Mouse (Mus musculus): ENCODE results near the gene Cdc42ep4.

Gene Cdc42ep4

DNA sequence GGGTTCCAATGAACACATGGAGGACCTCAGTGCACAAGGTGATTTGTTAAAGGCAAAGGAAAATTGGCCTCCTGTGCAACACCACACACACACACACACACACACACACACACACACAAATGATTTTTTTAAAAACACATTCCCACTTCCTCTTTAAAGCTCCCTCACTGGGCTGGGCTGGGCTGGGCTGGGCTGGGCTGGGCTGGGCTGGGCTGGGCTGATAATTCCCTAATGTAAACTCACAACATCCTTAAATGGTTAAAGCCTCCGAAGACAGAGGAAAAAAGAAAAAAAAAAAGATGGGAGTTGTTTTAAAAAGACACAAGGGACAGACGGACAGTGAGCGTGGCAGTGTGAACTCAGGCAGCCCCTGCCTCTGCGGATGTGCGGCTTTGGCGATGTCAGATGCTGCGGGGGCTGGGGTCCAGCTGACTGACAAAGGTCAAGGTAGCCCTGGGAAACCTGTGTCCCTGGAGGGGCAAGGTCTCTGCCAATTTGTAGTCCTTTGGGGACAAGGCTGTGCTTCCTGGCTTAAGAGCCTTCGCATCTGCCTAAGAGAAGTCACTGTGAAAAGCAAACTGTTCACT is 26.3 kb upstream of the Cdc42ep4 start:
- DNase-seq (ENCODE audit: low spot score in 2 of 2), result no peak

DNA sequence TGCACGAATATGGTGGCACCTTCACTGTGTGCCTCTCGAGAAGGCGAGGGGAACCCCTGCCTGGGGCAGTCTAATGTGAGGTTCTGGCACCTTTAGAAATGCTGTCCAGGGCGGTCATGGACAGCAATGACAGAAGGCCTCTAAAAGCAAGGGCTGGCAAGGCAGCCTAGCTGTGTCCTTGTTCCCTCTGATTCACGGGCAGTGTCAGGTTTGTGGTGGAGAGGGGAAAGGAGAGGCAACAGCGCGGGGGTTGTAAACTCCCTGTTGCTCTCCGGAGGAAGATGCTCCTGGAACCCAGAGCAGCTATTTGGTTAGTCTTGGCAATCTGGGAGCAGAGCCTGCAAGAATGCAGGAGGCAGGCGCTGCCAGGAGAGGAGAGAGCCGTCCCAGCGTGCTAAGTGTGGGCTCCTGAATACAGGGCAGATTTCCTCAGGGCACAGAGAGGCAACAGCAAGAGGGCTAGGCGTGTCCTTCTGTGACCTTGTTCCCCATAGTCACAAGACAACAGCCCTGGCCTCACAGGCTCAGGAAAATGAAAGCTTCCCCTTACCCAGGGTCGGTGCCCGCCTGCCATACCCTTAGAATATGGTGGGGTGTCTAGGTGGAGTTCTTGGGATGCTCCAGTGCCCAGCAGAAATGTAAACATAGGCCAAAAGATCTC is 25.3 kb upstream of the Cdc42ep4 start:
- no peak for DNase-seq (ENCODE audit: low spot score in 2 of 2)

DNA sequence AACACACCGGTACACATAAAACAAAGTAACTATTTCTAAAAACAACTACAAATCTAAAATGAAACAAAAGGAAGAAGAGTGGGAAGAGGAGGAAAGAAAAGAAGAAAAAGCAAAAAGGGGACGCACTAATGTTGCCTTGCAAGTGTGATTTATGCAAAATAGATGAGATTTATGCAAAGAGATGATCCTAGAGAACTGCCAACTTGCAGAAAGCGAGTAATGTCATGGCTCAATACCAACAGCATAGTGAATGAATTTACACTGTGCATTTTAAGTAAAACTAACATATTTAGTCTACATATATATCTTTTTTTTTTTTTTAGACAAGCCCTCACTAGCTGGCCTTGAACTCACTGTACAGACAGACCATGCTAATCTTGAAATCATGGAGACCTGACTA is 23.1 kb upstream of the Cdc42ep4 start:
- DNase-seq (ENCODE audit: low spot score in 2 of 2), result no peak

DNA sequence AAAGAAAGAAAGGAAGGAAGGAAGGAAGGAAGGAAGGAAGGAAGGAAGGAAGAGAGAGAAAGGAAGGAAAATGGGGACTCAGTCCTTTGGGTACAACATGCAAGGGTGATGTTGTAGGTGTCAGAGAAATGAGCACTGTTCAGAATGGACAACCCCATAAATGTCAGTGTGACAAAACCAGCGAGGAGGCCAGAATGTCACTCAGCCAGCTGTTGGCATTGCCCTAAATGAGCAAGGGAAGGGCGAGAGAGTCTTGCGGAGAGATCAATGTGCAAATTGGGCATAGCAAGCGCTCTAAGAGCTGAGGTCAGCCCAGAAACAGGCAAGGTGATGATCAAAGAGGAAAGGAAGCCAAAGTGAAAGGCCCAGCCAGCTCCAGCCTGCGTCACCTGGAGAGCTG is 21.5 kb upstream of the Cdc42ep4 start:
- no peak for DNase-seq (ENCODE audit: low spot score in 2 of 2)

DNA sequence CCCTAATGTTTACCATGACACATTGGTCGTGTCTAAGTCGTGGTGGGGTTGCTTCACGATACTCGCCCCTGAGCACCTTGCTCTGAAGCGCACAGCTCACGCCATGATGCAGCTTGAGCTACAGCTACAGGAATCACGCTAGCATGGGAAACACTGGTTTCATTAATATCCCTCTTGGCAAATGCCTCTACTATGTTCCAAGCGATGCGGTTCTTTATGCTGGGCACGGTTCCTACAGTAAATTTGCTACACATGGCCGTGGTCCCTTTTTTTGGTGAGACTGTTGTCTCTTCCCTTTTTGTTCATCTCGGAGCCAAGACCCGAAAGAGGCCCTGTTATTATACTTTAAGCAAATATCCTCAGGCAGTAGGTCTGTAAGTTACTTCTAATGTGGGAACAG is 19.5 kb upstream of the Cdc42ep4 start:
- DNase-seq (ENCODE audit: low spot score in 2 of 2), result no peak

DNA sequence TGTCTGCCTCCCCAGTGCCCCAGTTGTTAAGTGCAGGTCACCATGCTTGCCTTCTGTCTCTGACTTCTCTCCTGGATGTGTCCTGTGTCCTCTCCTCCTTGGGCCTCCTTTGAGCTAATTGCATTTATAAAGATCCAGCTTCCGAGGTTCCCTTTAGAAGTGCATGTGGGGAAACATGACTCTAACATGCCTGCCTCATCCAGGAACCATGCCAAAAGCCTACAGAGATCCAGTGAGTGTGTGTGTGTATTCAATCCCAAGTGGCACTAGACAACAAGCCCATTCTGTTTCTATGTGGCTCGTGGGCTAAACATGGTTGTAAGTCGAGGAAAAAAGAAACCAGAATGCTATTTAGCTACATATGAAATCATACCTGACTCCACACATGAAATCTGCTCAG is 16.7 kb upstream of the Cdc42ep4 start:
- no peak for DNase-seq (ENCODE audit: low spot score in 2 of 2)

DNA sequence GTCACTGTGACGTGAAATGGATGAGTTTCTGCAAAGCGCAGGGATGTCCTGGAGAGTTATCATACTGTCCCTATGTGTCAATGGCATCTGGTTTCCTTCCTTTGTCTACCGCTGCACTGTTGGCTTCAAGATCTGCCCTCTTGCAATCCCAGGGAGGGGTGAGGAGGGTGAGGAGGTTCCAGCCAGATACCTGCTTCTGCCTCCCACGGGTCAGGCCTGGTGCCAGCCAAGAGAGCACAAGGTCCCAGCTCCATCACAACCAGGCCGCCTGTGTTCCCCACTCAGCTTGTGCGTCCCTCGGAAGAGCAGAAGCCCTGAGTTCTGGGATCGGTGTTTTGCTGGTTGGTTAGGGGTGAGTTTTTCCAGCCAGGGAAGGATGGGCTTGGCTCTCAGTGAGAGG is 15.6 kb upstream of the Cdc42ep4 start:
- no peak for DNase-seq (ENCODE audit: low spot score in 2 of 2)

DNA sequence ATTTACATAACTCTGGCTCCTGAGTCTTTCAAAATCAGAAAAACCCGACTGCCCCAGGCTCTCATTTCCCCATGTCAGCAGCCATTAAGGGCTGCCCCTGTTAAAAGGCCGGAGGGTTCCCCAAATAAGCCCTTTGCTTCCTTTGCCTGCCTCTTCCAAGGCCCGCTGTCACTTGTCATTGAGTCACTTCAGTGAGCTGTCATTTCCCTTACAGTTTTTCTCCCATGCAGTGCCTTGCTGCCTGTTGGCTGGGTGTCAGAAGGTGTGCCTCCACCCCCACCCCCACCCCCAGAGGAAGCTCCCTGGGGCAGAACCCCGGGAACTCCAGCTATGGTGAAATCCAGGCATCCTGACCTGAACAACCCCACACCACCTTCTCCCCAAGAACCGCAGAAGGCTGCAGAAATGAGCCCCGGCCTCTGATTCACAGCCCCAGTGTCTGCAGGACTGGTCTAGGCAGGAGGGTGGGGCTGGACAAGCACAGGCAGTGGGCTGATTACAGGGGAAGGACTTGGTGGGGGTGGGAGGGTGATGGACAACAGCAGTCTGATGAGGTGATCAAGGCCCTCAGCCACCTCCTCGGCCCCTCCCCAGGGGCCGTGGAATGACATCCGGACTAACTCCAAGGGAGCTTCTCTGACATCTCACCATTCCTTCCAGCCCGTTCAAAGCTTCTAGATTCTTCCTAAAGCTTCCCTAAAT is 14.8 kb upstream of the Cdc42ep4 start:
- DNase-seq (ENCODE audit: low spot score in 2 of 2), result peak; percentile 54 to 57

DNA sequence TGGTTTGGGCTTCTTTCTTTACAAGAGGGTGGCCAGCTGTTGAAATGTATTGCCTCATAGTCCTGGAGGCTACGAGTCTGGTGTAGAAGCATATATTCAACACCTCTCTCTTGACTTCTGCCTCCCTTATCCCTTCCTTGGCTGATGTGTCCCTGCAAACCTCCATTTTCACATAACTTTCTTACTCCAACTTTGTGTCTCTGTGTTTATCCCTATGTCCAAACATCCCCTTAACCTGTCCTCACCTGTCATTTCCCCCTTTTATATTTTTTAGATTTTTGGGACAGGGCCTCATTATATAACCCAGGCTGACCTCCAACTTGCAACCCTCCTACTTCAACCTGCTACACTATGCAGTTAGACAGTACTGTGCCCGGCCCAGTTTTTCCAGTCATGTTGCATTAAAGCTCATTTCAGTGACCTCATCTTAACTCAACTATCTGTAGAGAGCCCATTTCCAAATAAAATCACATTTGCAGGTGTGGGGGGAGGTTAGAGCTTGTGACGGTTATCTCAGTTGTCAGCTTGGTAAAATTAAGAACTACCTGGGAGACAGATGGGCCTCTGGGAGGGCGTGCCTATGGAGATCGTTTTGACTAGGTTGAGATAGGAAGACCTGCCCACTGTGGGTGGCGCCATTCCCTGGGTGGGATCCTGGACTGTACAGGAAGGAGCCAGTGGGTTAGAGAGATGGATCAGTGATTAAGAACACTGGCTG is 12.6 kb upstream of the Cdc42ep4 start:
- no peak for DNase-seq (ENCODE audit: low spot score in 2 of 2)

DNA sequence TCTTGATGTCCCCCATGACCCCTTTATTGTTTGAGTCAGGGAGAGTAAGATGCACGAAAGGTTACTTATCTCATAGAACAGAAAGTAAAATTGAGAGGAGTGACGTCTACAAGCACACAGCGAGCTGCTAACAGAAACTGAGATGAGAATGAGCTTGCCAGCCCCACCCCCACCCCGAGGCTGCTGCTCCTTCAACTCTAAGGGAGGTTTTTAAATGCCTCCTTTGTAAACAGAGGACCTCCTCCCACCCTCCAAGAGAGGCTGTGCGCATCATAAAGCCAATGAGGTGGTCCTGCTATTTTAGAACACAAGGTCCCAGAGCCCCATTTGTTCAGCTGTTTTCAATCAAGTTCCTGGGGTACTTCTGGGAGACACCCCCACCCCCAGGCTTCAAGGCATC is 11.8 kb upstream of the Cdc42ep4 start:
- DNase-seq (ENCODE audit: low spot score in 2 of 2), result no peak

DNA sequence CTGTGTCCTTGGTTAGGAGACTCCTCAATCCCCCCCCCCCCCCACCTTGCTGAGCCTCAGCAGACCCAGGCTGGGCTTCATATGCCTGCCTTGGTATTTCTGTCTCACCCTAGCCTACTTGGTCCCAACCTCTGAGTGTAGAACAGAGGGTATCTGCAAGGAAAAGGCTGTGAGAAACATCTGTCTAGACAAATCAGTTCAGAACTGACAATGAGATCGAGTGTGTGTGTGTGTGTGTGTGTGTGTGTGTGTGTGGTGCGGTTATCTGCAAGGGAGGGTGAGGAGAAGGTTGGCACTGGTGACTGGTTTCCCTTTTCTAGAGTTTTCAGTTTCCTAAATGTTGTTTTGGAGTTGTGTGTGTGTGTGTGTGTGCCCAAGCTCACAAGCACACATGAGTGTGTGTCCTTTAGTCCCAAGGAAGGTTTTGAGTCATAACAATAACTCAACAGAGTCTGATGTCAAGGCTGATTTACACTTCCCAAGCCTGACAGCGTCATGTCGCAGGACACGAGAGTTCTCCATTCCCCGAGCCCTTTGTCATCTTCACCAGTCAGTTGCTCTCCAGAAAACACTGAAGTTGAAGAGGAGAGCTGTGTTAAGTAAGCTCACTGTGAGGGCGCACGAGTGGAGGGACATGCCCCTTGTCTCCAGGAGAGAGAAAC is 10.6 kb upstream of the Cdc42ep4 start:
- DNase-seq (ENCODE audit: low spot score in 2 of 2), result no peak

DNA sequence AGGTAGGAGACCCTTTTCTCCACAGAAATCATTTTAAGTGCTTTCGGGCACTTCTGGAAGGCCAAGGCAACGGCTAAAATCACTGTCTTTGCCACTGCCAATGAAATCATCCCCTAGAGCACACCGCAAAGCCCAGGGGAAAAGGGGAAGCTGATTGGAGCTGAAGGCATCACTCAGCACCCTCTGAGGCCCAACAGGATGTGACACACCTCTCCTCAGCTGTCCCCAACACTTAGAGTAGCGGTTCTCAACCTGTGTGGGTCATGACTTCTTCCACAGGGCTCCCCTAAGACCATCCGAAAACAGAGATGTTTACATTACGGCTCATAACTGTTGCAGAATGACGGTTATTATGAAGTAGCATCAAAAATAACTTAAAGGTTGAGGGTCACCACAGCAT is 10.0 kb upstream of the Cdc42ep4 start:
- no peak for DNase-seq (ENCODE audit: low spot score in 2 of 2)

DNA sequence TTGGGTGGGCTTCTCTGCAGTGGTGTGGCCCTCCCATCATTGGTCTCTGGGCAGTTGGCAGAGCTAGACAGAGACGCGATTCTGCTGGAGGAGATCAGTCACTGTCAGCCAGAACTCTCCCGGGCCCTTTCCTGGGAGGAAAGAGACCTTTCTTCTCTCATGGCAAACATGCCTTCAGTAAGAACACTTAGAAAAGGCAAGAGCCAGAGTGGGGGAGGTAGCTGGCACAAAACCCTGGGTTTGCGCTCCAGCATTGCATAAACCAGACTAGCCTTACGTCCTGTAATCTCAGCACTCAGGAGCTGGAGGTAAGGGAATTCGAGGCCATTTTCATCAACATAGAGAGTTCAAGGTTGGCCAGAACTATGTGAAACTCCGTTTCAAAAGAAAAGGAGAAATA is 8.8 kb upstream of the Cdc42ep4 start:
- peak in 1 of 2 experiments; percentile 61 for DNase-seq (ENCODE audit: low spot score in 2 of 2)

DNA sequence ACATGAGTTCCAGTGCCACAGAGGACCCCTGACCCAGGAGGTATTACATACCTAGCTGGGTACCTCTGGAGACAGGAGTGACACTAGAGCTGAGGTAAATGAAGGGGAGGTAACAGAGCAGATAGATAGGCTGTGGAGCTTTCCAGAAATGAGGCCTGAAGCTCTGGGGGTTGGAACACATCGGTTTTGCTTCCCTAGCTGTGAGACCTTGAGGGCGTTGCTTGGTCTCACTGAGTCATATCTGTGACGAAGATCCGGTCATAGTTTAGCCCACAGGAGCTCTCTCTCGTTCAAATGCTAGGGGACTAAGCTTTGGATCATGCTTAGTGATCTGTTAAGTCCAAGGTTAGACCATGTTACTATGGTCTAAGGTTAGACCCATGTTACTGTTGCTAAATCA is 7.2 kb upstream of the Cdc42ep4 start:
- no peak for DNase-seq (ENCODE audit: low spot score in 2 of 2)

DNA sequence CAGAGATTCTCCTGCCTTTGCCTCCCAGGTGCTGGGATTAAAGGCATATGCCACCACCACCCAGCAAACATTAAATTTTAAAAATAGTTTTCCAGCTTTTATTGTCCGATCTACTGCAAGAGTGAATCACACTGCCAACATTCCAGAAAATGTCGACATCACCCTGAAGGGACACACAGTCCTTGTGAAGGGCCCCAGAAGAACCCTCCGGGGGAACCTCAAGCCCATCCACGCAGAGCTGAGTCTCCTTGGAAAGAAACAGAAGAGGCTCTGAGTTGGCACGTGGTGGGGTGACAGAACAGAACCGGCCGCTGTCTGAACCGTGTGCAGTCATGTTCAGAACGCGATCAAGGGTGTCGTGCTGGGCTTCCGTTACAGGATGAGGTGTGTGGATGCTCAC is 4.9 kb upstream of the Cdc42ep4 start:
- no peak for DNase-seq (ENCODE audit: low spot score in 2 of 2)

DNA sequence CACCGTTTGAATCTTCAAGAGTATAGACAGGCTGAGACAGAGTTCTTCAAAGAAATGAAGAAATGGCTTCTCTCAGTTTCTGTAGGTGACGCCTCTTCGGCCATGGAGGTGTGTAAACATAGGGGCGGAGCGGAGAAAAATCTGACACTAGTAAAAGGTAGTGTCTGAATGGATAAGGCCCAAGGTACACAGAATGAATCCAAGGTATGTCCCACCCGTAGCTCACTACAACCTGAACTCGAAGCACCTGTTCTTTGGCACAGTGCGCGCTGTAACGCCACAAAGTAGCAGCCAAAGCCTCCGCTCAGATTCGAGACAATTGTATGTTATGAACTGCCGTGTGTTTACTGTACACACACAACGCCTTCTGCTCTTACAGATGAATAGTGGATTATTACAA is 4.2 kb upstream of the Cdc42ep4 start:
- DNase-seq (ENCODE audit: low spot score in 2 of 2), result no peak

DNA sequence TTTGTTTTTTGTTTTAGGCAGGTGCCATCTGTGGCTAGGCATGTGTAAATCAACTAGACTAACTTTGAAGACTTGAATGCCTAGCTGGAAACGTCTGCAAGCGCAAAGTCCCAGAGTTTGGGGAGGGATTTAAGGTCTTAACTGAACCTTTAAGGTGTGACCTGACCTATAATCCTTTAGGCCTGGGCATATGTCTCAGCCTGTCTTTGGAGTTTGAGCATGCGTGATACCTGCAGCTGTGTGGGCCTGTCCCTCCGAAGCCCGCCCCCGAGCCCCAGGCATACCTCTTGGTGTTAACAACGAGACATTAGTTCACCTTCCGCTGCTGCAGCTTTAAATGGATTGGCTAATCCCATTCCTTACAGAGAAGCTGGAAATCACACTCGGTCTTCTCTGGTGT is 3.2 kb upstream of the Cdc42ep4 start:
- no peak for DNase-seq (ENCODE audit: low spot score in 2 of 2)

DNA sequence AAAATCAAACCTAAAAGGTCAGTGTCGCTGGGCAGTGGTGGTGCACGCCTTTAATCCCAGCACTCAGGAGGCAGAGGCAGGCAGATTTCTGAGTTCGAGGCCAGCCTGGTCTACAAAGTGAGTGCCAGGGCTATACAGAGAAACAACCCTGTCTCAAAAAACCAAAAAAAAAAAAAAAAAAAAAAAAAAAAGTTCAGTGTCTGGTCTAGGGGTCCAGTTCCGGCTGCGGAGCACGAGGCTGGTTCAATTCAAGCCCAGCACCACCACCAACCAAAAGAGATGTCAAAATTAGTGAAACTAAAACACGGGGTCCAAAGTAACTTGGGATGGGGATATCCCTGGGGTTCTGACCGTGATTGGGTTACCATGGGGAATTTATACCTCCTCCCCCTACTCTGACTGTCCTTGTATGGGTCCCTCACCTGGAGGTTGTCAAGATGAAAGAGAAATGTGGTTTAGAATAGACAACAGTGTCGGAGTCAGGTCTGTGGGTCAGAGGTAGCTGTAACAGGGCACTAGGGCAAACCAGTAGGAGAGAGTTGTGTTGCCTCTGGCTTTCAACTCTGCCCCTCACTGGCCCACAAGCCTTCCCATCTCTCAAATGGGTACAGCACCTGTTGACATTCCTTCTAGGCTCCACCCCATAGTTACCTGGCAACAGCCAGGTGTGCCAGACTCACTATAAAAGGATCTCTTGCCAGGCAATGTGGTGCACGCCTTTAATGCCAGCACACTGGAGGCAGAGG is 1.2 kb upstream of the Cdc42ep4 start:
- DNase-seq (ENCODE audit: low spot score in 2 of 2), result no peak

DNA sequence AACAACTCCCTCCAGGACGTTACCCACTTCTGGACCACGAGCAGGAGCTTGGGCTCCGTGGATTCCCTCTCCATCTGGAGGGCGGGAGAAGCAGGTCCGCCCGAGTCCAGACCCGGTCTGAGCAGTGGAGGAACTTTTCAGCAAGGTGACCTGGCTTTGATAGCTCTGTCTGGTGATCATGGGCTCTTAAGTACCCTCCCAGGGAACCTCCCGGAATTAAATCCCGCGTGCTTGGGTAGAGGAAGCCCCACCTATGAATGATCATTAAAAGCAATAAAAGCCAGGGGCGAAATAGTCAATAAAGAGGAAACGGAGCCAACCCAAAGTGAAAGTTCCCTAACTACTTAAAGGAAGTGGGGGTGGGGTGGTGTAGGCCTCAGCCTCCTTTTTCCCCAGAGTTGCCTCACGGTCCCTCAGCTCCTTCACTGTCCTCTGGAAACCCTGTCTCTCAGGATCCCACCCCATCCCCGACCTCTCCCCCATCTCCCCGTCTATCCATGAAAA is 529 bp upstream of the Cdc42ep4 start:
- DNase-seq (ENCODE audit: low spot score in 2 of 2), result no peak

DNA sequence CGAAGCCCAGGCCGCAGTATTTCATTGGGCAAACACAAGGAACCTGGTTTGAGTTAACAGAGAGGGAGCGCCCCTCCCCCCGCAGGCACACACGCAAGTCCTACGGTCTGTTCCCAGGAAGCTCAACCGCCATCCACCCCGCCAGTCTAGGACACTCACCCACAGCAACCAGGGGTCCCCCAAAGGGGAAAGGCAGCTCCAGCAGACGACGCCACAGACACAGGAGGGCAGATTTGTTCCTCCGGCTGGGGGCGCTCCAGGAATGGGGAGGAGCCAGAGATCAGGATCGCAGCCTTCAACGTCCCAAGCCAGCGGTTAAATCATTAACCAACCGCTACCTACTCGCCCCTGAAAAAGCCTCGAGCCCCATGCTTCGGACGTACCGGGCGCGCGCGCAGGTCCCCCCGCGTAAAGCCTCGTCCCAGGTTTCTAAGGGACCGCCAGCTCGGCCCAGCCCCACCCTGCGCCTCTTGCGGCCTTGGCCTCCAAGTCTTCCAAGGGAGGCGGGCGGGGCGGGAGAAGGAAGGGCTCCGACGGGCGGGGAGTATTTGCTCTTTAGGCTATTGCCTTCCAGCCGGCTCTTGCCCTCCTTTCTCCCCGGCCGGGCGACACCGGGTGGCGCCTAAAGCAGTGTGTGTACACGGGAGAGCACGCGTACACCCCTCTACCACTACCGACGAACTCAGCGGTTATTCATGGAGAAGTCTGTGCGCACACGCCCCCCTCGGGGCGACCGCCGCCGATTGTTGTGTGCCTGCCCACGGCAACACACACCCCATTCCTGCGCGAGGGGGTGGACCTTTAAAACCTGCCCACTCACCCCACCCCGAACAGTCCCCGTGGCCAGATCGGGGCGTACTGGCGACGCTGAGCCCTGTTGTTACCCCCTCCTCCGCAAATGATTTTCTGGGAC is 854 bp downstream of the Cdc42ep4 start:
- peak; percentile 74 to 76 for DNase-seq (ENCODE audit: low spot score in 2 of 2)

All from urinary bladder, postnatal 36 days (tissue).